Mouse (Mus musculus): ENCODE results near the gene Atad5.

DNA sequence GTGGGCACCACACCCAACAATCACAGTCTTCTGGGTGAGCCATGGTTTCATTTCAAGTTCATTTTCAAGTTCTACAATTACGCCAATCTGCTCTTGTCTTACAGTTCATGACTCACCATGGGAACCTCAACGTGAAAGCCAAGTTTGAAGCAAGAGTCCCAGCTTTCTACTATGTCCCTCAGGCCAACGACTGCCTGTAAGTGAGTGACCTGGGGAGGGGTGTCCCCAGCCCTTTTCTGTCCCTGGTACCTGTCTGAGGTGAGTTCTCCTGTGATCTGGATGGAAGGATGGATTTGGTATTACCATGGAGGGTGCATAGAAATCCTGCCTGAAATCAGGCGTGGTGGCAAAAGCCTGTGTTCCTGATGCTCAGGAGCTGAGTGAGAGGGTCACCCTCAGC lies 67.6 kb downstream of the Atad5 start:
- no peak for TF ChIP-seq CTCF (IDR thresholded peaks at IDR 0.05; ENCODE audit: low read depth, low read length)
- TF ChIP-seq POLR2A (IDR thresholded peaks at IDR 0.05; ENCODE audit: extremely low read depth, insufficient read depth, low read length): no peak

Measured in liver, adult 2 months (tissue).